Mouse (Mus musculus) liver, embryonic 13.5 days (tissue): ENCODE results near the gene Scimp. TPM values are rescaled to one million over a fixed set of nuclear protein-coding genes. Genes with fewer than 3 reads are reported as not detected.
"Not testable (repeated sequence)": the region's sequence is repeated elsewhere in the genome, so short reads cannot be mapped to it uniquely, and the experiment has no call there.

Source experiments
- ATAC-seq: fragments of 200-750 bp; cut with Nextera tagmentation; 2 replicates; pipeline ENCODE4 v1.8.0; 2017; ENCODE audit warnings: low read depth, mild to moderate bottlenecking, moderate number of reproducible peaks, moderate library complexity
- DNase-seq: peaks from one replicate; pipeline ENCODE4 v3.0.0; 2022
- H3K27ac ChIP-seq: fragments of 300-500 bp; sonication (generic); 2 replicates; pipeline ENCODE4 v1.5.1; 2015; ENCODE audit warnings: moderate library complexity, mild to moderate bottlenecking, inconsistent platforms
- H3K27me3 ChIP-seq: fragments of 300-500 bp; sonication (generic); 2 replicates; pipeline ENCODE4 v1.6.1; 2015; ENCODE audit warnings: mild to moderate bottlenecking, inconsistent platforms
- H3K36me3 ChIP-seq: fragments of 300-500 bp; sonication (generic); 2 replicates; pipeline ENCODE4 v1.6.1; 2015; ENCODE audit warnings: mild to moderate bottlenecking, inconsistent platforms
- H3K4me1 ChIP-seq: fragments of 300-500 bp; sonication (generic); replicated peaks from 2 replicates; pipeline ENCODE4 v1.6.1; 2015; ENCODE audit warnings: inconsistent platforms
- H3K4me2 ChIP-seq: fragments of 300-500 bp; sonication (generic); 2 replicates; pipeline ENCODE4 v1.6.1; 2015; ENCODE audit warnings: inconsistent platforms, mild to moderate bottlenecking, moderate library complexity
- H3K4me3 ChIP-seq: fragments of 300-500 bp; sonication (generic); replicated peaks from 2 replicates; pipeline ENCODE4 v1.5.1; 2015; ENCODE audit warnings: mild to moderate bottlenecking, inconsistent platforms
- H3K9ac ChIP-seq: fragments of 300-500 bp; sonication (generic); 2 replicates; pipeline ENCODE4 v1.6.1; 2015; ENCODE audit warnings: mild to moderate bottlenecking, inconsistent platforms
- H3K9me3 ChIP-seq: fragments of 300-500 bp; sonication (generic); replicated peaks from 2 replicates; pipeline ENCODE4 v1.6.1; 2016; ENCODE audit warnings: inconsistent platforms
- WGBS: fragments of 180-500 bp; shearing (Covaris S2); methylation state at CpG from one replicate; pipeline ENCODE4 v1.1.7; 2015; ENCODE audit not compliant: insufficient replicate concordance; 5-methylcytosine and 5-hydroxymethylcytosine counted together
- polyA plus RNA-seq: library from polyadenylated mRNA; unstranded; fragments of >200 nt; fragmentation: Nextera tagmentation; extraction: Ambion mirVana; gene quantifications from 2 replicates; pipeline ENCODE4 v1.2.1, GENCODE M21; 2015

Scimp gene
- polyA plus RNA-seq, 1 experiment from 2014 or later = 0.18 TPM

- peak; percentile 80 for ATAC-seq
- Histone ChIP-seq H3K4me1 (peaks cover 28% of the 10 kb centered on the region), H3K27ac (peak within 1 kb of the TSS; percentile 80), H3K4me3 (peak within 1 kb of the TSS; percentile 77), H3K9me3 (no peaks in the 10 kb centered on the region), H3K36me3 (peaks cover 4% of the 10 kb centered on the region; the same call in 1 of the 2 replicates), H3K9ac (peak within 1 kb of the TSS; percentile 82), H3K27me3 (no peaks in the 10 kb centered on the region), H3K4me2 (peak within 1 kb of the TSS; percentile 83)
- whole genome bisulfite sequencing = 1% methylated on average over 75 of the region's 78 CpGs
- peak; percentile 61 for DNase-seq
Measured at GRCm38 (mm10) chr11:70763936-70764808, 48.2 kb downstream of the Scimp start, which contains the start of gene Zfp3. TSS of gene Zfp3 (plus strand) at chr11:70764209.

GRCm38 (mm10) chr11:70763582-70763935, 48.8 kb downstream of the Scimp start:
- no peaks in the 10 kb centered on the region for H3K27me3 ChIP-seq
- no peak for ATAC-seq
- WGBS = 29% methylated on average over 3 of the region's 3 CpGs
- DNase-seq = no peak
- peaks cover 28% of the 10 kb centered on the region for H3K4me1 ChIP-seq
- no peaks in the 10 kb centered on the region for H3K9me3 ChIP-seq
- H3K4me2 ChIP-seq = peak overlapping the region; percentile 83
- H3K4me3 ChIP-seq = peak overlapping the region; percentile 77
- peaks cover 4% of the 10 kb centered on the region; the same call in 1 of the 2 replicates for H3K36me3 ChIP-seq
- peak overlapping the region; percentile 80 for H3K27ac ChIP-seq
- peak overlapping the region; percentile 82 for H3K9ac ChIP-seq

- H3K9ac ChIP-seq = no peak overlapping the region
- no peaks in the 10 kb centered on the region; the same call in 1 of the 2 replicates for H3K27me3 ChIP-seq
- no peaks in the 10 kb centered on the region for H3K9me3 ChIP-seq
- no peak overlapping the region for H3K27ac ChIP-seq
- 71% methylated on average over 9 of the region's 9 CpGs for WGBS
- H3K4me1 ChIP-seq = peaks cover 28% of the 10 kb centered on the region
- ATAC-seq = no peak
- no peak overlapping the region for H3K4me3 ChIP-seq
- DNase-seq = no peak
- H3K4me2 ChIP-seq = no peak overlapping the region
- H3K36me3 ChIP-seq = peaks cover 1% of the 10 kb centered on the region; the same call in 1 of the 2 replicates
Measured at GRCm38 (mm10) chr11:70762641-70763040, 49.7 kb downstream of the Scimp start.

GRCm38 (mm10) chr11:70760446-70760845, 51.9 kb downstream of the Scimp start:
- H3K9me3 ChIP-seq, H3K27ac ChIP-seq, ATAC-seq, H3K4me3 ChIP-seq, H3K4me2 ChIP-seq, H3K27me3 ChIP-seq, H3K36me3 ChIP-seq, H3K9ac ChIP-seq, DNase-seq: not testable (repeated sequence)
- H3K4me1 ChIP-seq = peaks cover 19% of the 10 kb centered on the region
- WGBS = 56% methylated on average over 3 of the region's 3 CpGs

GRCm38 (mm10) chr11:70755645-70756044, 56.7 kb downstream of the Scimp start:
- no peak overlapping the region for H3K4me3 ChIP-seq
- H3K4me2 ChIP-seq = no peak overlapping the region
- DNase-seq = peak; percentile 61
- 4% methylated on average over 7 of the region's 7 CpGs for WGBS
- H3K27ac ChIP-seq = no peak overlapping the region
- no peak overlapping the region for H3K9ac ChIP-seq
- H3K9me3 ChIP-seq = no peaks in the 10 kb centered on the region
- peaks cover 7% of the 10 kb centered on the region for H3K4me1 ChIP-seq
- ATAC-seq = 0 out of 2 replicates have a peak, but pooled peaks have one; percentile 36
- peaks cover 11% of the 10 kb centered on the region for H3K27me3 ChIP-seq
- H3K36me3 ChIP-seq = no peaks in the 10 kb centered on the region

GRCm38 (mm10) chr11:70754958-70755357, 57.4 kb downstream of the Scimp start:
- Histone ChIP-seq H3K36me3 (no peaks in the 10 kb centered on the region), H3K4me1 (peaks cover 7% of the 10 kb centered on the region), H3K27me3 (peaks cover 11% of the 10 kb centered on the region), H3K4me2 (no peak overlapping the region), H3K4me3 (no peak overlapping the region), H3K27ac (no peak overlapping the region), H3K9me3 (no peaks in the 10 kb centered on the region), H3K9ac (no peak overlapping the region)
- ATAC-seq = no peak
- 62% methylated on average over 7 of the region's 7 CpGs for WGBS
- no peak for DNase-seq

GRCm38 (mm10) chr11:70754476-70754875, 57.9 kb downstream of the Scimp start:
- Histone ChIP-seq H3K4me1 (peaks cover 7% of the 10 kb centered on the region), H3K36me3 (no peaks in the 10 kb centered on the region), H3K9ac (no peak overlapping the region), H3K4me3 (no peak overlapping the region), H3K4me2 (no peak overlapping the region), H3K27ac (no peak overlapping the region), H3K9me3 (no peaks in the 10 kb centered on the region), H3K27me3 (peaks cover 11% of the 10 kb centered on the region)
- 53% methylated on average over 4 of the region's 4 CpGs for WGBS
- ATAC-seq = no peak
- DNase-seq = no peak

GRCm38 (mm10) chr11:70753146-70753545, 59.2 kb downstream of the Scimp start:
- ATAC-seq (no peak), DNase-seq (no peak)
- H3K4me3 ChIP-seq = no peak overlapping the region
- H3K4me2 ChIP-seq = no peak overlapping the region
- H3K9me3 ChIP-seq = no peaks in the 10 kb centered on the region
- H3K4me1 ChIP-seq = peaks cover 7% of the 10 kb centered on the region
- no peak overlapping the region for H3K9ac ChIP-seq
- WGBS = 78% methylated on average over 10 of the region's 10 CpGs
- H3K27me3 ChIP-seq = peaks cover 11% of the 10 kb centered on the region
- H3K36me3 ChIP-seq = no peaks in the 10 kb centered on the region
- H3K27ac ChIP-seq = no peak overlapping the region

- no peaks in the 10 kb centered on the region for H3K36me3 ChIP-seq
- peaks cover 11% of the 10 kb centered on the region; the same call in 1 of the 2 replicates for H3K27me3 ChIP-seq
- DNase-seq (no peak), ATAC-seq (no peak)
- no peak overlapping the region for H3K4me2 ChIP-seq
- WGBS = 55% methylated on average over 4 of the region's 4 CpGs
- H3K4me3 ChIP-seq = no peak overlapping the region
- H3K9me3 ChIP-seq = no peaks in the 10 kb centered on the region
- no peak overlapping the region for H3K27ac ChIP-seq
- H3K4me1 ChIP-seq = peaks cover 7% of the 10 kb centered on the region
- H3K9ac ChIP-seq = no peak overlapping the region
Measured at GRCm38 (mm10) chr11:70752337-70753017, 59.9 kb downstream of the Scimp start.

GRCm38 (mm10) chr11:70747876-70748545, 64.4 kb downstream of the Scimp start:
- no peak overlapping the region for H3K4me2 ChIP-seq

GRCm38 (mm10) chr11:70745636-70746035, 66.8 kb downstream of the Scimp start:
- DNase-seq = no peak
- WGBS = 57% methylated on average over 7 of the region's 7 CpGs

More at GRCm38 (mm10) chr11:70747876-70748545, 64.4 kb downstream of the Scimp start:
- Histone ChIP-seq H3K9me3 (no peaks in the 10 kb centered on the region), H3K9ac (no peak overlapping the region), H3K36me3 (no peaks in the 10 kb centered on the region), H3K4me3 (no peak overlapping the region), H3K27me3 (peaks cover 4% of the 10 kb centered on the region; the same call in 1 of the 2 replicates), H3K4me1 (peaks cover 7% of the 10 kb centered on the region), H3K27ac (no peak overlapping the region)
- ATAC-seq = no peak
- 74% methylated on average over 4 of the region's 4 CpGs for WGBS
- no peak for DNase-seq

More at GRCm38 (mm10) chr11:70745636-70746035, 66.8 kb downstream of the Scimp start:
- Histone ChIP-seq H3K36me3 (no peaks in the 10 kb centered on the region), H3K27ac (no peak overlapping the region), H3K27me3 (no peaks in the 10 kb centered on the region; the same call in 1 of the 2 replicates), H3K9me3 (no peaks in the 10 kb centered on the region), H3K4me3 (no peak overlapping the region), H3K9ac (no peak overlapping the region), H3K4me2 (no peak overlapping the region), H3K4me1 (0 out of 2 replicates have a peak, but pooled peaks cover 4% of the 10 kb centered on the region)
- no peak for ATAC-seq
